Mouse (Mus musculus): ENCODE data around the gene Pdzrn3. TPM values are rescaled to one million over a fixed set of nuclear protein-coding genes. Genes with fewer than 3 reads are reported as not detected.
A peak's percentile ranks its signal among the peaks of the same experiment; 100 is the strongest.

Pdzrn3 gene
- polyA plus RNA-seq, 1 experiment from 2014 or later = 16.5 TPM

DNA sequence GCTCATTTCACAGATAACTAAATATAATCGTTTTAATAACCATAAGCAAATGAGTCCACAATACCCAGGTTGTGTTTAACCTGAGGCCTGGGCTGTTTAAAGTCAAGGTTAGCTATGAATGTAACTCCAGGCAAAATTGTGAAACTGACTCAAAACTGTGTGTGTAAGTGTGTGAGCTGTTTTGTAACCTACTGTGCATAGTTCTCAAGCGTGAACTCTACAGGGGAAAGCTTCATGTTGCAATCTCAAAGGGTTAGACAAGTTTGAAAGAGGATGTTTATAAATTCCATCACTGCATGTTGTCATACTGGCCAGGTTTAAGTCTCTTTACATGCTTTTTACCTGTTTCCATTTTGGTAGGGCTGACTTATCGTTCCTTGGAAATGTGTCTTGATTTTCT, 158.7 kb downstream of the Pdzrn3 start:
- 74% methylated on average over 3 of the region's 3 CpGs for WGBS
- Histone ChIP-seq H3K27ac (replicated peaks in 1 of 2; ENCODE audit: control insufficient read depth in 1 of 2, insufficient read depth in 1 of 2, low read depth in 2 of 2, low read length in 2 of 2) (no peak overlapping the region), H3K36me3 (ENCODE audit: control insufficient read depth, insufficient read depth, low read length) (no peaks in the 10 kb centered on the region), H3K4me1 (ENCODE audit: control insufficient read depth in 2 of 2, insufficient read depth in 2 of 2, low read length in 2 of 2) (peaks cover 4 to 29% of the 10 kb centered on the region in 2 experiments), H3K4me3 (ENCODE audit: control insufficient read depth in 1 of 2, insufficient read depth in 1 of 2, low read depth in 1 of 2, low read length in 2 of 2) (no peak overlapping the region), H3K9me3 (ENCODE audit: control insufficient read depth, low read length) (no peaks in the 10 kb centered on the region), H3K4me2 (ENCODE audit: low read length) (no peak overlapping the region), H3K9ac (ENCODE audit: low read length) (no peak overlapping the region), H3K27me3 (ENCODE audit: control insufficient read depth, insufficient read depth, low read length) (no peaks in the 10 kb centered on the region)
- no peak for ATAC-seq (ENCODE audit: insufficient number of reproducible peaks, insufficient read depth, low FRiP score, low read depth)

DNA sequence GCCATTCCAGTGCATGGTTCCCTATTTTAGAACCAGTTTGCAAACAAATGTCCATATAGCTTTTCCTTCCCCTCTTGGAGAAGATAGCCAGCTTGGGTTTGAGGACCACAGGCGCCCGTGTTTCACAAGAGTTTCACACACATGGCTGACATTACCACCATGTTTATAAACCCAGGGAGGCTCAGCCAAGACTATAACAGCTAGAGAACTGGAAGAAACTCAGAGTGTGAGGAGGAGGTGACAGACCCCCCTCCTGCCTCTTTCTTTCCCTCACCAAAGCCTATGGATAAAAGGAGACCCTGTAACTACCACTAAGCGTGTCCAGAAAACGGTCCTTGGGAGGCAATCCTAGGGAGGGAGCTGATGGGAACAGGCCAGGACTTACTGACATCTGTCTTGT, 159.5 kb downstream of the Pdzrn3 start:
- WGBS = 81% methylated on average over 4 of the region's 4 CpGs
- H3K9me3 ChIP-seq (ENCODE audit: control insufficient read depth, low read length) = no peaks in the 10 kb centered on the region
- no peak overlapping the region for H3K4me2 ChIP-seq (ENCODE audit: low read length)
- peaks cover 4 to 21% of the 10 kb centered on the region in 2 experiments for H3K4me1 ChIP-seq (ENCODE audit: control insufficient read depth in 2 of 2, insufficient read depth in 2 of 2, low read length in 2 of 2)
- no peak overlapping the region for H3K4me3 ChIP-seq (ENCODE audit: control insufficient read depth in 1 of 2, insufficient read depth in 1 of 2, low read depth in 1 of 2, low read length in 2 of 2)
- no peaks in the 10 kb centered on the region for H3K36me3 ChIP-seq (ENCODE audit: control insufficient read depth, insufficient read depth, low read length)
- no peak for ATAC-seq (ENCODE audit: insufficient number of reproducible peaks, insufficient read depth, low FRiP score, low read depth)
- no peak overlapping the region for H3K9ac ChIP-seq (ENCODE audit: low read length)
- H3K27ac ChIP-seq (replicated peaks in 1 of 2; ENCODE audit: control insufficient read depth in 1 of 2, insufficient read depth in 1 of 2, low read depth in 2 of 2, low read length in 2 of 2) = no peak overlapping the region
- H3K27me3 ChIP-seq (ENCODE audit: control insufficient read depth, insufficient read depth, low read length) = no peaks in the 10 kb centered on the region

GRCm38 (mm10) chr6:101217756-101218155, 159.9 kb downstream of the Pdzrn3 start:
- H3K4me1 ChIP-seq (ENCODE audit: control insufficient read depth in 2 of 2, insufficient read depth in 2 of 2, low read length in 2 of 2) = peaks cover 4 to 16% of the 10 kb centered on the region in 2 experiments
- WGBS = 74% methylated on average over 6 of the region's 6 CpGs
- no peak for ATAC-seq (ENCODE audit: insufficient number of reproducible peaks, insufficient read depth, low FRiP score, low read depth)
- H3K4me2 ChIP-seq (ENCODE audit: low read length) = no peak overlapping the region
- H3K36me3 ChIP-seq (ENCODE audit: control insufficient read depth, insufficient read depth, low read length) = no peaks in the 10 kb centered on the region
- no peak overlapping the region for H3K9ac ChIP-seq (ENCODE audit: low read length)
- no peak overlapping the region for H3K27ac ChIP-seq (replicated peaks in 1 of 2; ENCODE audit: control insufficient read depth in 1 of 2, insufficient read depth in 1 of 2, low read depth in 2 of 2, low read length in 2 of 2)
- no peak overlapping the region for H3K4me3 ChIP-seq (ENCODE audit: control insufficient read depth in 1 of 2, insufficient read depth in 1 of 2, low read depth in 1 of 2, low read length in 2 of 2)
- no peaks in the 10 kb centered on the region for H3K9me3 ChIP-seq (ENCODE audit: control insufficient read depth, low read length)
- no peaks in the 10 kb centered on the region for H3K27me3 ChIP-seq (ENCODE audit: control insufficient read depth, insufficient read depth, low read length)

- Histone ChIP-seq H3K27ac (replicated peaks in 1 of 2; ENCODE audit: control insufficient read depth in 1 of 2, insufficient read depth in 1 of 2, low read depth in 2 of 2, low read length in 2 of 2) (no peak overlapping the region), H3K36me3 (ENCODE audit: control insufficient read depth, insufficient read depth, low read length) (no peaks in the 10 kb centered on the region), H3K4me1 (ENCODE audit: control insufficient read depth in 2 of 2, insufficient read depth in 2 of 2, low read length in 2 of 2) (peaks cover 4 to 14% of the 10 kb centered on the region in 2 experiments), H3K27me3 (ENCODE audit: control insufficient read depth, insufficient read depth, low read length) (no peaks in the 10 kb centered on the region), H3K4me3 (ENCODE audit: control insufficient read depth in 1 of 2, insufficient read depth in 1 of 2, low read depth in 1 of 2, low read length in 2 of 2) (no peak overlapping the region), H3K9me3 (ENCODE audit: control insufficient read depth, low read length) (no peaks in the 10 kb centered on the region), H3K9ac (ENCODE audit: low read length) (no peak overlapping the region; the same call in 1 of the 2 replicates), H3K4me2 (ENCODE audit: low read length) (peak overlapping the region; percentile 22; the same call in 1 of the 2 replicates)
- WGBS = 44% methylated on average over 16 of the region's 16 CpGs
- no peak for ATAC-seq (ENCODE audit: insufficient number of reproducible peaks, insufficient read depth, low FRiP score, low read depth)
These were observed 162.3 kb downstream of the Pdzrn3 start for GRCm38 (mm10) chr6:101215436-101215791.

- 84% methylated on average over 8 of the region's 8 CpGs for WGBS
- H3K27me3 ChIP-seq (ENCODE audit: control insufficient read depth, insufficient read depth, low read length) = no peaks in the 10 kb centered on the region
- peak overlapping the region; percentile 22; the same call in 1 of the 2 replicates for H3K4me2 ChIP-seq (ENCODE audit: low read length)
- peaks cover 4 to 14% of the 10 kb centered on the region in 2 experiments for H3K4me1 ChIP-seq (ENCODE audit: control insufficient read depth in 2 of 2, insufficient read depth in 2 of 2, low read length in 2 of 2)
- no peak for ATAC-seq (ENCODE audit: insufficient number of reproducible peaks, insufficient read depth, low FRiP score, low read depth)
- no peaks in the 10 kb centered on the region for H3K36me3 ChIP-seq (ENCODE audit: control insufficient read depth, insufficient read depth, low read length)
- H3K9me3 ChIP-seq (ENCODE audit: control insufficient read depth, low read length) = no peaks in the 10 kb centered on the region
- no peak overlapping the region for H3K4me3 ChIP-seq (ENCODE audit: control insufficient read depth in 1 of 2, insufficient read depth in 1 of 2, low read depth in 1 of 2, low read length in 2 of 2)
- no peak overlapping the region for H3K27ac ChIP-seq (replicated peaks in 1 of 2; ENCODE audit: control insufficient read depth in 1 of 2, insufficient read depth in 1 of 2, low read depth in 2 of 2, low read length in 2 of 2)
- no peak overlapping the region for H3K9ac ChIP-seq (ENCODE audit: low read length)
These were observed 162.8 kb downstream of the Pdzrn3 start for GRCm38 (mm10) chr6:101214734-101215435.

GRCm38 (mm10) chr6:101213066-101213465, 164.6 kb downstream of the Pdzrn3 start:
- Histone ChIP-seq H3K27me3 (ENCODE audit: control insufficient read depth, insufficient read depth, low read length) (no peaks in the 10 kb centered on the region), H3K9me3 (ENCODE audit: control insufficient read depth, low read length) (no peaks in the 10 kb centered on the region), H3K36me3 (ENCODE audit: control insufficient read depth, insufficient read depth, low read length) (no peaks in the 10 kb centered on the region), H3K4me2 (ENCODE audit: low read length) (no peak overlapping the region), H3K27ac (replicated peaks in 1 of 2; ENCODE audit: control insufficient read depth in 1 of 2, insufficient read depth in 1 of 2, low read depth in 2 of 2, low read length in 2 of 2) (no peak overlapping the region), H3K9ac (ENCODE audit: low read length) (no peak overlapping the region), H3K4me1 (ENCODE audit: control insufficient read depth in 2 of 2, insufficient read depth in 2 of 2, low read length in 2 of 2) (peaks cover 4 to 9% of the 10 kb centered on the region in 2 experiments), H3K4me3 (ENCODE audit: control insufficient read depth in 1 of 2, insufficient read depth in 1 of 2, low read depth in 1 of 2, low read length in 2 of 2) (no peak overlapping the region)
- ATAC-seq (ENCODE audit: insufficient number of reproducible peaks, insufficient read depth, low FRiP score, low read depth) = no peak
- 90% methylated on average over 5 of the region's 5 CpGs for WGBS

DNA sequence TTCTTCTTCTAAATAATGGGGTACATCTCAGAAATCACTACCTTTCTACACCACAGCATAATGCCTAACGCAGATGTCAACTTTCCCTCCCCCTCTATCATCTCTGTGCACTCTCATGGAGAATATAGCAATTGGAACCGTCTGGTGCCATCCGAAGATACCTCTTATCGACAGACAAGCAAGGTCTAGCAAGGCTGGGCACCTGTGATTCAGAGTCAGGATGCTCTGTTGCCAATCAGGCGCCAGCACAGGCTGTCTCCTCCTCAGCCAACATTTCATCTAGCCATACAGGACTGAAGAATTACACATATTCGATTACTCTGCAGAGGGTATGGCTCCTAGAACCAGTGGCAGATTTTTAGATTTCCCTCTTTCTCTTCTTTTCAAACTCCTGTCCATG, 165.6 kb downstream of the Pdzrn3 start:
- no peak for ATAC-seq (ENCODE audit: insufficient number of reproducible peaks, insufficient read depth, low FRiP score, low read depth)
- Histone ChIP-seq H3K27ac (replicated peaks in 1 of 2; ENCODE audit: control insufficient read depth in 1 of 2, insufficient read depth in 1 of 2, low read depth in 2 of 2, low read length in 2 of 2) (no peak overlapping the region), H3K4me3 (ENCODE audit: control insufficient read depth in 1 of 2, insufficient read depth in 1 of 2, low read depth in 1 of 2, low read length in 2 of 2) (no peak overlapping the region), H3K27me3 (ENCODE audit: control insufficient read depth, insufficient read depth, low read length) (no peaks in the 10 kb centered on the region), H3K4me2 (ENCODE audit: low read length) (no peak overlapping the region), H3K4me1 (ENCODE audit: control insufficient read depth in 2 of 2, insufficient read depth in 2 of 2, low read length in 2 of 2) (peaks cover 4 to 9% of the 10 kb centered on the region in 2 experiments), H3K36me3 (ENCODE audit: control insufficient read depth, insufficient read depth, low read length) (no peaks in the 10 kb centered on the region), H3K9me3 (ENCODE audit: control insufficient read depth, low read length) (no peaks in the 10 kb centered on the region), H3K9ac (ENCODE audit: low read length) (no peak overlapping the region)
- WGBS = 88% methylated on average over 6 of the region's 6 CpGs

GRCm38 (mm10) chr6:101211361-101211841, 166.3 kb downstream of the Pdzrn3 start:
- Histone ChIP-seq H3K4me3 (ENCODE audit: control insufficient read depth in 1 of 2, insufficient read depth in 1 of 2, low read depth in 1 of 2, low read length in 2 of 2) (no peak overlapping the region), H3K36me3 (ENCODE audit: control insufficient read depth, insufficient read depth, low read length) (no peaks in the 10 kb centered on the region), H3K9me3 (ENCODE audit: control insufficient read depth, low read length) (no peaks in the 10 kb centered on the region), H3K4me1 (ENCODE audit: control insufficient read depth in 2 of 2, insufficient read depth in 2 of 2, low read length in 2 of 2) (peaks cover 4 to 9% of the 10 kb centered on the region in 2 experiments), H3K27ac (replicated peaks in 1 of 2; ENCODE audit: control insufficient read depth in 1 of 2, insufficient read depth in 1 of 2, low read depth in 2 of 2, low read length in 2 of 2) (no peak overlapping the region), H3K9ac (ENCODE audit: low read length) (no peak overlapping the region), H3K27me3 (ENCODE audit: control insufficient read depth, insufficient read depth, low read length) (no peaks in the 10 kb centered on the region), H3K4me2 (ENCODE audit: low read length) (no peak overlapping the region)
- 82% methylated on average over 8 of the region's 8 CpGs for WGBS
- ATAC-seq (ENCODE audit: insufficient number of reproducible peaks, insufficient read depth, low FRiP score, low read depth) = no peak
